Mouse (Mus musculus) CD8-positive naive resting alpha-beta T cell, adult 2 months (primary cell): ENCODE measurements around the gene Cd200r4.

ENCODE experiments used
- DNase-seq, 2 experiments: peaks; one replicate each; pipeline ENCODE4 v3.0.0; 2022; ENCODE audit warnings: low read depth in 2 of 2, low spot score in 2 of 2

Cd200r4 gene

DNA sequence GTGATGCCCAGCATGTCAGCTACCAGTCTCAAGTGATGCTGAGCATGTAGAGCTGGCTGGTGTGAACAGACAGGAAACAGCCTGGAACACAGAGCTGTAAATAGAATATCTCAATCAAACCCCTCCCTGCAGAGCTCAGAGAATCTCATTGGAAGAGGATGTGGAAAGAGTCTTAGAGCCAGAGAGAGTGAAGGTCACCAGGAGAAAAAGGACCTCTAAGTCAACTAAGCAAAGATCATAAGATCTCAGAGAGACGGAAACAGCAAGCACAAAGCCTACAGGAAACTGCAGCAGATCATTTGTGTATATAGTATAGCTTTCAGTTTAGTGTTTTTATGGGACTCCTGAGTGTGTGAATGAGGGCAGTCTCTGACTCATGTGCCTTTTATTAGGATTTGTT, 63.6 kb downstream of the Cd200r4 start:
- DNase-seq: no peak

DNA sequence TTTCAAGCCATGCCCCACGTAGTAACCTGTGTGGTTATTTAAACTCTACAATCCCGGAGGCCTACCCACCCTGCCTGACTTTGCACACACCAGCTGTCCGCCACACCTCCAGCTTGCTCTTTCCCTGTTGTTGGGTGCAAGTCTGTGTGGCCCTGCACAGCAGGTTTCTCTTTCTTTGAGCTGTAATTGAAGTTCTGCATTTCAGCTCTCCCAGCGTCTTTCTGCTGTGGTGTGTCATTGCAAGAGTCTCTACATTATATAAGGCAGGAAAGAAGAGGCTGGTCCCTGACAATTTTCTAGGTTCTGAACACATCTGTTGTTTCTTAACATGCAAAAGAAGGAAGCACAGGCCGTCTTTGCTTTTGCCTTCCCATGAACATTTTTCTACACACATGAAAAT, 65.1 kb downstream of the Cd200r4 start:
- no peak for DNase-seq

DNA sequence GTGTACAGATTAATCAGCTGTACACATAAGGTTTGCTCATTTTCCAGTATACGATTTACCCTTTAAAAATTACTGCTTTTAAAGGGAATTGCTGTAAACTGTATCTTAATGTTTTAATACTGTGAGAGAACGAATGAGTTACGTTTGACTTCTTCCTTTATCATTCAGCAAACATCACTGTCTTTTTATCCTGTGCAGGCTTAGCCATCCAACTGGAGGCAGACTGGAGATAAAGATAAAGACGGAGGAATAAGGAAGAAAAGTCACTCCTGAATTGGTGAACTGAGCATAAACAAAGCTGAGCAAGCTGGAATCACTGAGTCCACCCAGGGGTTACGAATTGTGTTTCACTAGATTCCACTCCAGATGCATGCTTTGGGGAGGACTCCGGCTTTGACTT, 66.1 kb downstream of the Cd200r4 start:
- no peak for DNase-seq
